Mouse (Mus musculus): ENCODE results near the gene Eef2kmt.

The Eef2kmt gene

DNA sequence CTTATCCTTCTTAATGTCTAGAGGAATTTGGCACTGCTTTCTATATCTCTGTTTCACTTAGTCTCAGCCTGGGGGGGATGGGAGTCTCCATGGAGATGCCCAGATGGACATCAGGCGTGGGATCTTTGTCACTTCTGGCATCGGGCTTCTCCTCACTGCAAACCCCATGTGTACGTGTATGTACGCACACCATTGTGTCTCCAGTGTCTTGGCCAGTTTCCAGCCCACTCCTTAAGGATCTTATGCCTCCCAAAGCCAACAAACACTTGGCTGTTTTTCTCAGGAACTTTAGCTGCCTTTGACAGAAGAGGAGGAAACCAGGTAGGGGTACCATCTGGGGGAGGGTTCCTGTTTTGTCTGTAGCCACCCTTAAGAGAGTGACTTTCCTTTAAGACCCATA, 34.4 kb downstream of the Eef2kmt start:
- DNase-seq, result no peak

DNA sequence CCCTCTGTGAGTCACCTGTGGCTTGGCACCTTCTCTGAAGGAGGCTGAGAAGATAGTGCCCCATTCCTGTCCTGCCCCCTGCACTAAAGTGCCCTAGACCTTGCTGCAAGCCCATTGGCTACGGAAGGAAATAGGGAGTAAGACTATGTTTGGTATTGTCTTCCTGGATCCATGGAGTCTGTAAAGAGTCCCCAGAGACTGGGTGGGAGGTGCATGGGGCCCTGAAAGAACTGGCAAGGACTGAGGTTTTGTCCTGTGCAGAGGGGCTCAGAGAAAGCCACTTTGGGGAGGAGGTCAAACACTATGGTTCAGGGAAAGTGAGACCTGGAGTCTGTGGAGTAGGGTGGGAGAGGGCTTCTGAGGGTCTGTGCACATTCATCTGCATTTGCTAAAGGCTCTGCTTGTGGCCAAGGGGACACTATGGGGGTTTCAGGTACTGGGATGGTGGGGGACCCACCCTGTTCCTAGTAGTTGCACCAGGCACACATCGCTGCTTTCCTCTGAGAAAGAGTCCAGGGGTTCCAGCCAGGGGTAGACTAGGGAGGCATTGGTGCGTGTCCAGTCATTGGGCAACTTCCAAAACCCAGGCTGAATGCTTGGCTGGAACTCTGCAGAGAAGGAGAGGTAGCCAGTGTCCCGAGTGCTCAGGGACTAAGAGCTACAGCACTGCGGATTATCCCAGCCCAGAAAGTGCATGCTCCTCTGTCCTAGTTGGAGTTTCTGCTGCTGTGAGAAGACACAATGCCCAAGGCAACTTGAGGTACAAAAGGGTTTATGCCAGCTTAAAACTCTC, 38.2 kb downstream of the Eef2kmt start:
- DNase-seq, result peak; percentile 66

GRCm38 (mm10) chr16:5216686-5217085, 39.1 kb downstream of the Eef2kmt start:
- DNase-seq, result no peak

DNA sequence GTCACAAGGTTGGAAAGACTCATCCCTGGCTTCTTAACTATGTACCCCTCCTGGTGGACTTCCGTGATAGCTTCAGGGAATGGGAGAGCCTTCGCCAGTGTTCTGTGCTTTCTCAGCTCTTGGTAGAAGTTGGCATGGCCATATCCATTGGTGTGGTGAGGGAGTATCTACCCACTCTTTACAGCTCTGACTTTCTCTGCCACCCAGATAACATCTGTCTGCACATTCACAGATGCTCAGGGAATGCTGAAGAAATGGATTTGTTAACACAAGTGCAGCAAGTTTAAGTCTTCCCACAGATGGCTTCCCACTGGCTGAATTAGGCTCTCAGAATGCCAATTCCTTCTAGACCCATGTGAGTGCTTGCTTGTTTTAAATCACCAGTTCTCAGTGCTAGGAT, 41.7 kb downstream of the Eef2kmt start:
- DNase-seq, result no peak

- DNase-seq, result no peak
Observed at GRCm38 (mm10) chr16:5212150-5212549, 43.6 kb downstream of the Eef2kmt start.

DNA sequence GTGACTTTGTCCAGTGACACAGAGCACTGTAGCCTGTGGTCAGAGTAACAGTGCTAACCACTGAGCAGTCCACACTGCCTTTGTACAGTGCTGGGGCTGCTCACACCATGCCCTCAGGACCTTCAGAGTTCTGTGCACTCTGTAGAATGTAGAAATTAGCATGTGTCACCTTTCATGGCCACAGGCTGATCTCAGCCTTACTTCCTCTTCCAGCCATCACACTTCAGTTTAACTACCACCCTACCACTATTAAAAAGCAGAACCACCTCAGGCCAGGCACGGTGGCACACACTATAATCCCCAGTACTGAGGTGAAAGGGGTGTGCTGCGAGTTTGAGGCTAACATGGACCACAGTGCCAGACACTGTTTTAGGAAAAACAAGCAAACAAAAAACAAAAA, 45.4 kb downstream of the Eef2kmt start:
- no peak for DNase-seq

GRCm38 (mm10) chr16:5206051-5206450, 49.7 kb downstream of the Eef2kmt start:
- no peak for DNase-seq

GRCm38 (mm10) chr16:5205431-5205970, 50.3 kb downstream of the Eef2kmt start:
- no peak for DNase-seq

DNA sequence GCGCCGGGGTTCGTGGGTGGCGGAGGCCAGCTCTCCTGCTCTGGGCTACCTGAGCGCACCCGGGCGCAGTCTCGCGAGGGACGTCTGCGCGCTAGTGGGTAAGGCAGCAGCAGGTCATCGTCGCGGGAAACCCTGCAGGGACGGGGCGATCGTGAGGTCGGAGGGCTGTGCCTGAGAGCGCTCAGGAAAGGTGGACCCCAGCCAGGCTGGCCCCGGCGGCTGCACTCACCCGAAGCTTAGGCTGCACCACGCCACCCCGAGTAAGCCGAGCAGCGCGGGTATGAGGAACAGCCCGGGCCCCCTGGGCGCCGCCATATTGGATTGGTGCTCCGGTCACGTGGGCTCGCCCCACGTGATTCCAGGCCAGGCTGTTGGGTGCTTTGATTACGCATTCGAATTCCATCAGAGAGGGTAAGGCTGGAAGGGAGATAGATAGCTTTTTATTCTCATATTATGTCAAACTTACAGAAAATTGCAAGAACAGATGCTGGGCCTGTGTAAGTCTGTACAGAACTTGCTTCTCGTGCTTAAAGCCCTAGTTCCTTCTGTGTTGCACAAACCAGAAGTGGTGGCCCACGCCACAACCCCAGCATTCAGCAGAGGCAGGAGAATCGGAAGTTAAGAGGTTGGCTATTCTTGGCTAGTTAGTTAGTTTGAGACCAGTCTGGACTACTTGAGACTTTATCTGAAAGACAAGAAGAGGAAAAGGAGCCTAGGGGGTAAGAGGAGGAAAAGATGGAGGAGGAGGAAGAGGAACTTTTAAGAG, 51.9 kb downstream of the Eef2kmt start, which contains the start of gene Nagpa:
Gene Nagpa (minus strand): TSS at position 345 of the 766 bp plus-strand sequence.
- peak; percentile 75 for DNase-seq

DNA sequence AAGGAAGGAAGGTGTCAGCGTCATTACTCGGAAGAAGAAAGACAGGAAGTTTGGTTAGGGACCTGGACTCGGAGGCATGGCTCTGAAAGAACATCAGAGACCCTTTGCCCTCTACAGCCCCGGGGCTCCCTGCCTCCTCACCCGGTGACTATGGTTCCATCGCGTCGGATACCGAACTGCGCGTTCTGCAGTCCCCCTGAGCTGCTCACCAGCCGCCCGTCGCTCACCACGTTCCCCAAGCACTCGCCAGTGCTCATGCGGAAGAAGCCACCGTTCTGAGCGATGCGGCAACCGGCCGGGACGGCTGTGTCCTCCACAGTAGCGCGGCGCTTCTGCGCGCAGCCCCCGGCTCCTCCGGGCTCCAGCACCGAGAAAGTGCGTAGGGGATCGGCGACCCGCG, 52.6 kb downstream of the Eef2kmt start:
- no peak for DNase-seq

- peak; percentile 40 for DNase-seq
Observed at GRCm38 (mm10) chr16:5202681-5203080, 53.1 kb downstream of the Eef2kmt start.

- peak; percentile 42 for DNase-seq
Observed at GRCm38 (mm10) chr16:5195080-5195479, 60.7 kb downstream of the Eef2kmt start.
